Mouse (Mus musculus) brain, embryonic 14.5 days (tissue): ENCODE results near the gene Gm45618.

Source experiments
- CTCF ChIP-seq: fragments of 200-500 bp; IDR thresholded peaks from 2 replicates; pipeline ENCODE4 v1.5.1; 2012; ENCODE audit warnings: inconsistent platforms, mild to moderate bottlenecking, moderate library complexity, borderline replicate concordance; ENCODE audit not compliant: insufficient read depth, insufficient read length; ENCODE audit errors: extremely low read depth
- POLR2A ChIP-seq: fragments of 200-500 bp; IDR thresholded peaks from 2 replicates; pipeline ENCODE4 v1.6.1; 2012; ENCODE audit warnings: mild to moderate bottlenecking, inconsistent platforms, borderline replicate concordance; ENCODE audit not compliant: poor library complexity, insufficient read depth, insufficient read length, severe bottlenecking; ENCODE audit errors: extremely low read depth

GRCm38 (mm10) chr7:142152191-142152590 lies 31.7 kb upstream of the Gm45618 start:
- TF ChIP-seq CTCF (no peak), POLR2A (no peak)
